Mouse (Mus musculus) liver, embryonic 14.5 days (tissue): ENCODE data around the gene Gm10644.

Source experiments
- CTCF ChIP-seq: IDR thresholded peaks from 2 replicates; pipeline ENCODE4 v1.5.1; 2016; ENCODE audit warnings: antibody characterized with exemption, low read depth, control low read depth
- EP300 ChIP-seq: IDR thresholded peaks from 2 replicates; pipeline ENCODE4 v1.6.1; 2016; ENCODE audit warnings: antibody characterized with exemption, low read depth

- TF ChIP-seq CTCF, result no peak
- no peak for TF ChIP-seq EP300
Observed at GRCm38 (mm10) chr8:83974521-83974920, 19.5 kb upstream of the Gm10644 start.
